Mouse (Mus musculus) lung, postnatal 4 days (tissue): Measurements from ENCODE around the gene Mroh2a.

Source experiments
- DNase-seq, 2 experiments: peaks; one replicate each; pipeline ENCODE4 v3.0.0; 2021

Gene Mroh2a

GRCm38 (mm10) chr1:88219054-88219453 lies 7.7 kb upstream of the Mroh2a start:
- DNase-seq: peak in 1 of 2 experiments; percentile 12

- DNase-seq: peak in 1 of 2 experiments; percentile 21
These were observed 6.5 kb upstream of the Mroh2a start for GRCm38 (mm10) chr1:88220336-88220735.

GRCm38 (mm10) chr1:88222216-88222615 lies 4.6 kb upstream of the Mroh2a start:
- no peak for DNase-seq

GRCm38 (mm10) chr1:88223011-88223515 lies 3.7 kb upstream of the Mroh2a start:
- DNase-seq: peak; percentile 9 to 24

- DNase-seq: peak; percentile 25 to 34
These were observed 3.2 kb upstream of the Mroh2a start for GRCm38 (mm10) chr1:88223591-88223990.

GRCm38 (mm10) chr1:88224029-88224776 lies 2.6 kb upstream of the Mroh2a start:
- DNase-seq: peak; percentile 39 to 44

- peak in 1 of 2 experiments; percentile 5 for DNase-seq
These were observed 1.5 kb upstream of the Mroh2a start for GRCm38 (mm10) chr1:88225301-88225700.

GRCm38 (mm10) chr1:88225741-88226140 lies 1.0 kb upstream of the Mroh2a start:
- peak in 1 of 2 experiments; percentile 13 for DNase-seq

- peak in 1 of 2 experiments; percentile 16 for DNase-seq
These were observed 696 bp downstream of the Mroh2a start for GRCm38 (mm10) chr1:88227482-88227881.

- peak; percentile 20 to 41 for DNase-seq
These were observed 1.3 kb downstream of the Mroh2a start for GRCm38 (mm10) chr1:88228121-88228520.

- no peak for DNase-seq
These were observed 2.8 kb downstream of the Mroh2a start for GRCm38 (mm10) chr1:88229566-88229965.

- DNase-seq: peak in 1 of 2 experiments; percentile 37
These were observed 3.2 kb downstream of the Mroh2a start for GRCm38 (mm10) chr1:88229986-88230385.

GRCm38 (mm10) chr1:88230421-88230820 lies 3.6 kb downstream of the Mroh2a start:
- no peak for DNase-seq

- DNase-seq: peak in 1 of 2 experiments; percentile 20
These were observed 4.4 kb downstream of the Mroh2a start for GRCm38 (mm10) chr1:88230981-88231802.

GRCm38 (mm10) chr1:88231803-88232499 lies 5.2 kb downstream of the Mroh2a start:
- peak in 1 of 2 experiments; percentile 27 for DNase-seq

- DNase-seq: peak in 1 of 2 experiments; percentile 25
These were observed 6.0 kb downstream of the Mroh2a start for GRCm38 (mm10) chr1:88232664-88233380.

- peak in 1 of 2 experiments; percentile 47 for DNase-seq
These were observed 6.8 kb downstream of the Mroh2a start for GRCm38 (mm10) chr1:88233421-88234247.

GRCm38 (mm10) chr1:88234248-88234610 lies 7.4 kb downstream of the Mroh2a start:
- DNase-seq: peak in 1 of 2 experiments; percentile 20

- peak in 1 of 2 experiments; percentile 38 for DNase-seq
These were observed 7.9 kb downstream of the Mroh2a start for GRCm38 (mm10) chr1:88234646-88235045.

- DNase-seq: peak in 1 of 2 experiments; percentile 50
These were observed 8.5 kb downstream of the Mroh2a start for GRCm38 (mm10) chr1:88235046-88235893.
